Mouse (Mus musculus) v-Abl transformed pro-B cells (cell line): ENCODE data around the gene Veph1.
"Not testable (repeated sequence)": the region's sequence is repeated elsewhere in the genome, so short reads cannot be mapped to it uniquely, and the experiment has no call there.

ENCODE experiments used
- in situ Hi-C, 2 experiments: fragments of 400-800 bp; cut with MboI; formaldehyde crosslinking; loops; one replicate each; pipeline ENCODE4 v1.15.1; 2025; ENCODE audit not compliant: unreplicated experiment in 2 of 2

Veph1 gene

GRCm38 (mm10) chr3:66236234-66236871, 60.3 kb downstream of the Veph1 start:
- in situ Hi-C loops: not testable (repeated sequence)

- in situ Hi-C loops: no loop called here
These were observed 71.6 kb downstream of the Veph1 start for GRCm38 (mm10) chr3:66224931-66225537.

DNA sequence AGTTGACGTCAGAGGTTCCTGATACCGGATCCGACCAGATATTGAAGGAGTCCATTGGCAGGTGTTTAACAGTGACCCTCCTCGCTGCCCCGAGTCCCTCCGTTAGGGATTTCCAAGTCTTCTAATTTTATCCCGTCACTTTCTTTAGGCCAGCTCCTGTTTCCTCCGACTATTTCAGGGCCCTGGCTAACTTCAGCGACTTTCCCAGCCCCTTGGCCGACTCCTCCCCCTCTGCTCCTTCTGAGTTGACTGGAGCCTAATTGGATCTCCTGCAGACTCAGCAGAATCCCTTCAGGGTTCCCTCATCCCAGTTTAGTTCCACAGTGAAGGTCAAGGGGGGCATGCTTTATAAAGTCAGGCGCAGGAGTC, 75.4 kb downstream of the Veph1 start:
- in situ Hi-C loops: no loop called here

- in situ Hi-C loops: no loop called here
These were observed 75.9 kb downstream of the Veph1 start for GRCm38 (mm10) chr3:66220554-66221242.

GRCm38 (mm10) chr3:66219655-66220191, 76.9 kb downstream of the Veph1 start, which contains the start of gene Ptx3:
Gene Ptx3, plus strand, starts transcription at chr3:66219910.
- in situ Hi-C loops: no loop called here

GRCm38 (mm10) chr3:66215759-66216158, 80.9 kb downstream of the Veph1 start:
- in situ Hi-C loops: no loop called here

- in situ Hi-C loops: no loop called here
These were observed 83.1 kb downstream of the Veph1 start for GRCm38 (mm10) chr3:66213524-66213923.

DNA sequence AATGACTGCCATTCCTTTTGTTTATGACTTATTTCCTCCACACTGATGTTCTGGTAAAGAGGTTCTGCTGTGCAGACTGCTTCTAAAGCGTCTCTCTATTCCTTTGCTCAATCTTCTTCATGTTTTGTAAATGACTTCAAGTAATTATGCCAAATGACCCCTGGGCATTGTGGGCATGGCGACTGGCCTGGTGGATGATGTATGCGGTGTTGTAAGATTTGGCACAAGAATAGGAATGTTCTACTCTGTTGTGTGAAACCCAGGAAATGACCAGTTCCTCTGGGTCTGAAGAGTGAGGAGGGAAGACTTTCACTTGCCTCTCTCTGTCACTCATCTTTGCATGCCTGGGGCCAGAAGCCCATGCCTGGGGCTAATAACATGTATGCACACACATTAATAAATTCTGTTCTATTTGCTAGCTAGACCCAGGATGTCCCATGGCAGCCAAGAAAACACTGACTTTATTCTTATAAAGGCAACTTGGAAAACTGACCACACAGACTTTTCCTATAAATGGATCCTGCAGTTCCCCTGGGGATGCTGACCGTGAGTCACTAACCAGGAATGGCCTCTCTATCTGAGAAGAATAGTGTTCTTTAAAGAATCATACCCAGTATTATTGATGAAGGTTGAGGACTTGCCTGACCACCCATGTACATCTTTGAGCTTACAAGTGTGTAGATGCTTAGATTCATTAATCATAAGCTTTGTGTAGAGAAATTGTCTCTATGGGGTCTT, 87.6 kb downstream of the Veph1 start:
- in situ Hi-C loops: no loop called here

GRCm38 (mm10) chr3:66193910-66194562, 102.6 kb downstream of the Veph1 start:
- in situ Hi-C loops: no loop called here

- in situ Hi-C loops: no loop called here
These were observed 117.0 kb downstream of the Veph1 start for GRCm38 (mm10) chr3:66179647-66180046.

DNA sequence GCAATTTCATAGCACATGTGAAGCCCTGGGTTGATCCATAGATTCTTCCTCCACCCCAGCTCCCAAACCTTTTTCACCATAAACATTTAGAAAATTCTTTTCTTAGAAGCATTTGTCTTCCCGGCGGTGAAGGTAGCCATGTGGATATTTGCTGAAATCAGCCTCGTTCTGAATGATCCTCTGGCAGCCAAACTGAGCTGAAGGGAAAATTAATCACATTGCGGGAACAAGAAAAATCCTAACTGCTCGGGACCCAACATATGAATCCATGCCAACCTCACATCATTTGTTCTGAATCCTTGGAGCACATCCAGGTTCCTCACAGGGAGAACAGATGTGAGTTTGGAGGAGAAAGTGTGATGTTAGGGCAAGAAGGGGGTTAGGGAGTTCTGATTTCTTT, 123.7 kb downstream of the Veph1 start:
- in situ Hi-C loops: no loop called here

DNA sequence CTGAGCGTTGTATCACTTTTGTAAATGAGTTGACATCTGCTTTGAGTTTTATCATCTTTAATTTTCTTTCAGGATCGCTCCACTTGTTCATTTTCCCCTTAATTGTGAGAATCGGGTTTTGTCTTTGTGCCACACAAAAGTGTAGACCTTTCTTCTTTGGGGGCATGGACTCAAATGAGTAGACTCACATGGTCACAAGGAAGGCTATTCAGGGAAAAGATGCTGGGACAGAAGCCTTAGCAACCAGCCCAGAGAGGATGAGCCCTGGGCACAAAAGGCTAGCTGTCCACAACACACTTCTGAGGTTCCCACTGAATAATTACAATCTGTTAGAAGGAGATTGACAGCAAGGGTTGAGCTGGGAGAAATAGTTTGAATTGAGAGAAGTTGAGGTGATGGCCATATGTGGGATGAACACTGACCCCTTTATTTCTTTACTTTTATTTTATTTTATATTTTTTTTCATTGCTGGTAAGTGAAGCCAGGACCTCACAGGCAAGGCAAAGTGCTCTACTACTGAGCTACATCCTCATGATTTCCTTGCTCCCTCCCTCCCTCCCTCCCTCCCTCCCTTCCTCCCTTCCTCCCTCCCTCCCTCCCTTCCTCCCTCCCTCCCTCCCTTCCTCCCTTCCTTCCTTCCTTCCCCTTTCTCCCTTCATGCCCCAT, 126.6 kb downstream of the Veph1 start:
- in situ Hi-C loops: no loop called here

GRCm38 (mm10) chr3:66166606-66167290, 129.9 kb downstream of the Veph1 start:
- in situ Hi-C loops: no loop called here

GRCm38 (mm10) chr3:66165026-66165425, 131.6 kb downstream of the Veph1 start:
- in situ Hi-C loops: no loop called here

DNA sequence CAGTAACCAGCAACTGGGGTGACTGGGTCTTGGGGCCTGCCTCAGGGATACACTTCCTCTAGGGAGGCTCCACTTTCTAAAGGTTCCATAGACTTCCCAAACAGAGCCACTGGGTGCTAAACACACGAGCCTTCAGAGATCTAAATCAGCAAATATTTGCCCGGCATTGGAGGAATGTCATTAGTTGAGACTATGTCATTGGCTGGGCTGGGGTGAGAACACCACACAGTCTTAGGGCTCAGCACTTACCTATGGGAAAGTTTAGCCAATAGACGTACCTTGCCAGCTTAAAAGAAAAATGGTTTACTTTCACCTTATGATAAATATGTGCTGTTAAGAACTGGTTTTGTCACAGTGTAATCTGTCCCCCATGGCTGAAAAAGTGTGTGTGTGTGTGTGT, 132.1 kb downstream of the Veph1 start:
- in situ Hi-C loops: no loop called here

DNA sequence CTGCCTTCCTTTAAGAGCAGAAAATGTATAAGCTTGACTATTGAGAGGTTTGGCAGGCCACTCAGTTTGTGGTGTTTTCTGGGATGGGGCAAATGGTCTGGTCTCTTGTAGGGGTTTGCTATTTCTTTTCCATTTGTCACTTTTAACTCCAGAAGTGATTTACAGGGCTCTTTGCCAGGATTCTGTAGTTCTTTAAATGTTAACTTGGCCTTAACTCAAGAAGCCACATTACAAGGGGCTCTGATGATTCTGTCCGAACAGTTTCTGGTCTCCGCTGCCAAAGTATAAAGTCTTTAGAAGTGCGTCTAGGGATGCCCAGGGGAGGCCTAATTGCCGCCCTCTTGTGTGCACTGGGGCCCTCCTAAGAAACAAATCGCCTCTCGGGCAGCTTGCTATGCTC, 134.0 kb downstream of the Veph1 start:
- in situ Hi-C loops: no loop called here

DNA sequence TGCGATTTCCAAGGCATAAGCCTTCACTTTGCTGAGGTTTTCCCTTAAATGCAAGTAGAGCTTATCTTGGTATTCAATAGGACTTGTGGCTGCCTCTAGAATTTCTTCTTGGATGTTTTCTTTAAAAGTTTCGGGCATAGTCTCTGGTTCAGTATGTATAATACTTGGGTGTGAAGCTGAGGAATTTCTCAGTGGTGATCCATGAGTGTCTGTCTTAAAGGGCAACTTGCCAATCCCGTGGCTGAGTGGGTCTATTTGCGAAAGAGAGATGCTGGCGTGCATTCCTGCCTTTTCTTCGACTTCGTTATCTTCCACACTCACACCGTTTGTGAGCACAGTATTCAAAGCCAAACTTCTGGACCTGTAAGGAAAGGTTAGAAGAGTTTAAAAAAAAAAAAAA, 138.7 kb downstream of the Veph1 start:
- in situ Hi-C loops: no loop called here

DNA sequence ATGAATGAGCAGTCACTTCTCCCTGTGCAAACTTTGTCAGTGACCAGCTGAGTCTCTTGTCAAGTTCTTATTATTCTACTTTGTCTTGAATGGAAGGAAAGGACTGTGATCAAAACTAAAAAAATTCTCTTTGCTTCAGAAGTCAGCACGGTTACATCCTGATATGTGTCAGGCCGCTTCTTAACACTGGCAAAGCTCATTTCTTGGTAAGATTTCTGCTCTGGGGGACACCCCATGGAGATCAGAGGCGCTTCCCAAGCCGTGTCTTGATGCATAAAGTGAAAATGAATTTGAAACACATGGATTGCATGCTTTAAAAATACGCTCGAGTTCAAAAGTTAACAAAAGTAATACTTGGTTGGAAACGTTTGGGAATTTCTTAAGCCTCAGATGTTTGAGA, 159.0 kb downstream of the Veph1 start:
- in situ Hi-C loops: no loop called here

GRCm38 (mm10) chr3:66131264-66131950, 165.2 kb downstream of the Veph1 start:
- in situ Hi-C loops: no loop called here
